Mouse (Mus musculus): Measurements from ENCODE around the gene Gm14743. TPM values are rescaled to one million over a fixed set of nuclear protein-coding genes. Genes with fewer than 3 reads are reported as not detected.
"Not testable (repeated sequence)": the region's sequence is repeated elsewhere in the genome, so short reads cannot be mapped to it uniquely, and the experiment has no call there.

The Gm14743 gene
- total RNA-seq (2021): not detected

DNA sequence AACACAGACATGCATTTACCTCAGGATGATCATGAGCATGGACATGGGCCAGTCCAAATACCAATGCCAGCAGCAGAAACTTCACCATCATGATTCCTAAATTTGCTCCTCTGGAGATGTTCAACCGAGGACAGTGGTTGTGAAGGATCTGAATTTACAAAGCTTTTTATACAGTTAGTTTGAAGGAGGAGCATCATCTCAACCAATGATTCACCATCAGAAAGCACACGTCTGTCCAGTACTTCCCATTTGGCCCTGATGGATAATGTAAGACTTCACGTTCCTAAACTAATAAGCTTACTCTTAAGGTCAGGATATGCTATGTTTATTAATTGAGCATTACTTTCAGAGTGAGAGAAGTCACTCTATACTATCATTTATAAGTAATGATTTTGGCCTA, at the start of gene Gm14743:
Gene Gm14743 (minus strand): TSS at position 101 of the 400 bp plus-strand sequence.
- intact Hi-C loops (cut with DNase I): not testable (repeated sequence)

GRCm38 (mm10) chrX:78202829-78203228, 42.9 kb downstream of the Gm14743 start:
- intact Hi-C loops (cut with DNase I): no loop called here
- DNase-seq (ENCODE audit: low spot score in 2 of 2): no peak

More for the DNA sequence above, at the start of gene Gm14743:
- not testable (repeated sequence) for DNase-seq (ENCODE audit: low spot score in 2 of 2)

- intact Hi-C loops (cut with DNase I); DNase-seq (ENCODE audit: low spot score in 2 of 2): not testable (repeated sequence)
Observed at GRCm38 (mm10) chrX:78202220-78202619, 43.5 kb downstream of the Gm14743 start.

Other genes starting within 250 kb of the Gm14743 start
- gene Obp1a, start 154.5 kb downstream of the Gm14743 start, total RNA-seq (2021): not detected
- not detected for gene Gm5938, start 120.5 kb downstream of the Gm14743 start, total RNA-seq (2021)
- not detected for gene Obp1b, start 59.1 kb downstream of the Gm14743 start, total RNA-seq (2021)
- not detected for gene 4930480E11Rik, start 123.7 kb upstream of the Gm14743 start, total RNA-seq (2021)